Mouse (Mus musculus) B cell, adult 2 months (primary cell): Measurements from ENCODE around the gene Mamdc2.

ENCODE experiments used
- DNase-seq, 2 experiments: peaks; one replicate each; pipeline ENCODE4 v3.0.0; 2022

The Mamdc2 gene

DNA sequence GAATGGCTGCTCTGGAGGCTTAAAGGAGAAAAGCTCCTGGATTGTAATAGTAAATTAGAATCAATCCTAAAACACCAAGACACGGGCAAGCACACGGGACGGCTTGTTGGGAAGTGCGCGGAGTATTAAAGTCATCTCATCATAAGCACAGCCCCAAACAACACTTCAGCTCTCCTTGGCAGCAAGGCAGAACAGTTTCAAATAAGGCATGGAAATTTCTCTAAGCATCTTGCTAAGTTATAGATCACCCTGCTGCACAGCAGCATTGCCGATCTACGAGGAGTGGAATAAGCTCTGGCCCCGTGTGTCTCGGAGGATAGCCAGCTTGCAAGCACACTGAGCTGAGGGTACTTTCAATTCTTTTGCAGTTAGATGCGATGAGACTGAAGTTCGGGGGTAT, 13.8 kb downstream of the Mamdc2 start:
- no peak for DNase-seq

- no peak for DNase-seq
These were observed 30.6 kb downstream of the Mamdc2 start for GRCm38 (mm10) chr19:23417668-23418067.

DNA sequence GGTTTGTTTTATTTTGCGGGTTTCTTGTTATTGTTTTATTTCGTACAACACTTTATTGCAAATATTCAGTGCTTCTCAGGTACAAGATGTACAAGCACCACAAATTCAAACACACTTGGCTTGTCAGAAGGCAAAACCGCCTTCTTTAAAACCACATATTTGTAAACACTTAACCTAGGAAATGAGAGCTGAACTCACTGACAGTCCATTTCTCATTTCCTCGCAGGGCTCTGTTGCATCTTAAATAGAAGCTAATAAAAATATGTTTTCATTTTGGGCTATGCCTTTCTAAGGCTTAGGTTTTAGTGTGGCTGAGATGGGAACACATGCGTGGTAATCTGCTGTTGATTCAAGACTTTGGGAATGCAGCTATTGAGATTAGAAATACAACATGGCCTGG, 37.4 kb downstream of the Mamdc2 start:
- DNase-seq: no peak

GRCm38 (mm10) chr19:23410328-23410727, 37.9 kb downstream of the Mamdc2 start:
- DNase-seq: no peak

- no peak for DNase-seq
These were observed 46.6 kb downstream of the Mamdc2 start for GRCm38 (mm10) chr19:23401469-23402135.

DNA sequence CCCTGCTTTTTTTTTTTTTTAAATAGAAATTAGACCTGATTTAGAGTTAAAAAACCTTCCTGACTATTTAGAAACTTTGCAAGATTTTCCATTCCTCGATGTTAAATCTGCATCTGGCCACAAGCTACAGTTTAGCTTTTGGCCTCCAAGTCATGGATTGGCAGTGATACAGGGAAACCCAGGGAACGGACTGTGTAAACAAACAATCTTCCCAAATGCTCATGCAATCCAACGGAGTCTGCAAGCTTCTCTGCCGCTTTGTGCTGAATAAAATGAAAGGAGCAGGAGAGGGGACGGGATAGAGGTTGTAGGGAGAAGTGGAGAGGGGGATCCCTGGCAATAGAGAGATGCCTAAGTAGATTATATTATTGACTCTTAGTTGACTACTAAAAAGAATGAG, 47.8 kb downstream of the Mamdc2 start:
- no peak for DNase-seq

- no peak for DNase-seq
These were observed 52.3 kb downstream of the Mamdc2 start for GRCm38 (mm10) chr19:23395956-23396355.

GRCm38 (mm10) chr19:23394597-23394996, 53.6 kb downstream of the Mamdc2 start:
- DNase-seq: no peak

GRCm38 (mm10) chr19:23388862-23389272, 59.4 kb downstream of the Mamdc2 start:
- no peak for DNase-seq

- DNase-seq: no peak
These were observed 60.0 kb downstream of the Mamdc2 start for GRCm38 (mm10) chr19:23388083-23388861.

GRCm38 (mm10) chr19:23382396-23382795, 65.8 kb downstream of the Mamdc2 start:
- no peak for DNase-seq

DNA sequence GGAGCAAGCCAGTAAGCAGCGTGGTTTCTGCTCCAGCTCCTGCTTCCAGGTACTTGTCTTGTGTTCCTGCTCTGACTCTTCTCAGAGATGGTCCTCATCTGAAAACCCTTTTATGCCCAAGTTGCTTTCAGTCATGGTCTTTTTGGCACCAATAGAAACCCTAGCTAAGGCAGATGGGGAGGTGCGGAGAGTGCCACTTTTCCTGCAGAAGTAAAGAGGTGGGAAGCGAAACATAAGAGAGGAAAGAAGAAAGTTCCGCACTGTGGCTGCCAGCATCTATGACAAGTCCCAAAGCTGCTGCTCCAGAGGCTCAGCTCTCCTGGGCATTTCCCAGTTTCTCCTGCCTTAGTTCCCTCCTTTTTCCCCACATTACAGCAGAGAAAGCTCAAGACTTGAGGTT, 67.3 kb downstream of the Mamdc2 start:
- no peak for DNase-seq

DNA sequence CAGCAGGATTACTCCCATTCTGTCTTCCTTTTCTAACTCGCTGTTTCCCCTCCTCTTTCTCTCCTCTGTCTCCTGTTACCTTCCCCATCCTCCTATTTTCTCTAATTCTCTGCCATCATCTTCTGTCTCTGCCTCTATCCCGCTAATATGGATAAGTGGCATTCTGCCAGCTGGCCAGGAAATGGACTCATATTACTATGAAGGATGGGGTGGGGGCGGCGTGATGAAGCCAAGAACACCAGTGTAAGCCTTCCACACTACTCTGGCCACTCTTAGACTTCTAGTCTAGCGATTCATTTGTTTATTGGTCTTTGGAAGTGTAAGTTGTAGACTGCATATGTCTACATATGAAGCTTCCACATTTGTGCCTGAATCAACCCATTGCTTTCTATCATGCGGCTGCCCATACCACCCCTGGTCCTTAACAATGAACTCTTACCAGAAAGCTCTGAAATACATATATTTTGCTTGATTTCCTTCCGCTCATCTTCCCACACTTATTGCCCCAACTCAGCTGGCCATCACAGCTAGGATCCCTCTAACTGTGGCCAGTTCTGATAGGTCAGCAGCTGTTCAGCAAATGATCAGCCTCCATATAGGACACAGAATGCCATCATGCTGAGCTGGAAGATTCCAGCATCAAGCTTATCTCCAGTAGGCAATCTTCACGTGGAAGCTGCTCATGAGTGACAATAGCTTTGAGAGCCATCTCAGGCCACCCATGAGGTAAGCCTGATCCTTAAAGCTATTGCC, 68.3 kb downstream of the Mamdc2 start:
- DNase-seq: no peak

DNA sequence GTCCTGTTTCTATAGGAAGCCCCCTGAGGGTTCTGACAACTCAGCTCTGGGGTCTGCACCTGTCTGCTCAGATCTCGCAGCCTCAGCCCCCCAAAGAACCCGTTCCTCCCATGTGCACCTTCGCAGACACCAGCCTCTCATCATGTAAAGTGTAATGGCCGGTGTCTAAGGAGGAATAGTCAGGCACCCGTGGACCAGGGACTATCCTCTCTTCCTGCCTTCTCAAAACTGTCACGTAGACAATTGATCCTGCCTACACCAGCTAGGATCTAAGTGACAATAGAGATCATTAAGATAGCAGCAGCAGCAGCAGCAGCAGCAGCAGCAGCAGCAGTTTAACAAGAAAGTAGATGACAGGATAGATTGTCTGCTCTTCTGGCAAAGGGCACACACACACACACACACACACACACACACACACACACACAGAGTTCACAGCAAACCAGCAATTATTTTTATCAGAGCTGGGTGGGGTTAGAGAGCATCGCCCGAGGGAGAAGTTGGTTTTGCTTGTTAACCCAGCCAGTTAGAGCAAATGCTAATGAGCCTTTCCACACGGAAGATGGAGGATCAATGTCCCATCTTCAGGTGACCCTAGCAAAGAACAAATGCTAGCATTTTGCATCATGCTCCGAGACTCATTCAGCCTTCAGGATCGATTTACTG, 71.6 kb downstream of the Mamdc2 start:
- no peak for DNase-seq

- DNase-seq: no peak
These were observed 73.1 kb downstream of the Mamdc2 start for GRCm38 (mm10) chr19:23374941-23375656.

DNA sequence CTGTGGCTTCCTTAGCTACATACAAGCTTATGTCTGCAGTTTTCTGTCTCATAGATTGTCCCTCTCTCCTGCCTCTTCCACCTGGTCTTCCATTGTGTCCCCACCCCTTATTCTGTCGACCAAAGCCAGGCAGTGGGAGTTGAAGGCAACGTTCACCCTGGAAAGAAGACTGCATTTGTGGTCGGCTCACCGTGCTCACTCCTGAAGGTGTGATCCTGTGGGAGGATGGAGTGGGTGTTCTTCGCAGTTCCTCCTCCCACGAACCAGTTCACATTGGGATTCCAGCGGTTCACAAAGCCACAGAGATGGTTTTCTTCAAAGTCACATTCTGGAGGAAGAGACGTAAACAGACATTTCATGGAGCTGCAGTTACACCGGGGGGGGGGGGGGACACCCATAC, 74.5 kb downstream of the Mamdc2 start:
- no peak for DNase-seq

GRCm38 (mm10) chr19:23373287-23373686, 75.0 kb downstream of the Mamdc2 start:
- DNase-seq: peak; percentile 68 to 69

- DNase-seq: no peak
These were observed 79.0 kb downstream of the Mamdc2 start for GRCm38 (mm10) chr19:23369275-23369674.

GRCm38 (mm10) chr19:23362006-23362405, 86.2 kb downstream of the Mamdc2 start:
- DNase-seq: no peak

- no peak for DNase-seq
These were observed 87.1 kb downstream of the Mamdc2 start for GRCm38 (mm10) chr19:23361124-23361523.

DNA sequence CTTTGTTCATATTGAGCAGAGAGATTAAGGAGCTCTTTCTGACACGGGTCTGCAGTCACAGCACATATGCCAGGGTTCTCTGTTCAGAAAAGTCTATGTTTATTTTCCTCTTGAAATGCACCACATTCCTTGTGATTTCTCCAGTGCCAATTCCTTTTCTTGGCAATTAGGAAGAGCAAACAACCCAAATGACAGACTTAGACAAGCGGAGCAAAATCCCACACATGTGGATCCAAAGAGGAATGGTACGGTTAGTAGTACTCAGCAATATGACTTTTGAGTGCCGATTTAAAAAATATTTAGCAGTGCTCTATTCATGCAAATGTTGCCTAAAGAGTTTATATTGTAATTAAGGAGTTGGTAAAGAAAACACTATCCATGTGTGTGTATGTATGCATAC, 87.7 kb downstream of the Mamdc2 start:
- DNase-seq: no peak

GRCm38 (mm10) chr19:23357253-23357652, 91.0 kb downstream of the Mamdc2 start:
- DNase-seq: no peak

DNA sequence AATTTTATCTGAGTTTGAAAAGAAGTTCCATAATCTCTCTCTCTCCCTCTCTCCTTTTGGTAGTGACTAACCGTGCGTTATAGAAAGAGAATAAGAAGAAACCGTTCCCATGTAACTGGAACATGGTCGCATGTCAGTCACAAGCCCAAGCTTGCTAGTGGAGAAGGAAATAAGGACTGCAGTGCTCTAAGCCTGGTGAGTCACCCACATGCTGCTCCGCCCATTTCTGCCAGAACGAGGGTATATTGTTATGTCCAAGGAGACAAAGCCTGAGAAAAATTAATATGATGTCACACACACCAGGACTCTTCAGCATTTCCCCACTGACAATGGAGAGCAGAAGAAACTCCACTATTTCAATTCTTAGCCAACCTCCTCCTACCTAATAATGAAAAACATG, 93.5 kb downstream of the Mamdc2 start:
- DNase-seq: no peak
